Mouse (Mus musculus) E14TG2a.4 (cell line): ENCODE measurements around the gene Nkapl.

ENCODE experiments used
- CTCF ChIP-seq: conservative IDR thresholded peaks from 2 replicates; pipeline ENCODE4 v1.5.1; 2014; ENCODE audit warnings: low read length
- NANOG ChIP-seq: IDR thresholded peaks from 2 replicates; pipeline ENCODE4 v1.6.1; 2014; ENCODE audit warnings: borderline replicate concordance, low read length, mixed read lengths
- POU5F1 ChIP-seq: IDR thresholded peaks from 2 replicates; pipeline ENCODE4 v1.6.1; 2014; ENCODE audit warnings: low read length, borderline replicate concordance

DNA sequence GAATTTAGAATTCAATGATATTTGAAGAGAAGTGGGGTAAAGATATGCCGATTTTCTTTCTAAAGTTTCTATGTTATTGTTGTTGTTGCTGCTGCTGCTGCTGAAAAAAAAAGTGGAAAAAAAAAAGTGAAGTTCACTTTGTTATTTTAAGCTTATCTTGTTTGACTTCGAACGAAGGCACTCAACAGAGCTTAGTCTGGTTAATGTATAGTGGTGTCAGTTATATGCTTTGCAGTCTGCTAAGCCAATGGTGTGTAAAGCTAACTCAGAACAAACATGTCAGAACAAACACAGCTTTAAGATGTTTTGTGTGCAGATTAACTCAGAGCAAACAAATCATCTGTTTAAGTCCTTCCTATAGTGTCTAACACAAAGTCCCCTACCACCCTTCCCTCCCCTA lies 14.2 kb downstream of the Nkapl start:
- no peak for TF ChIP-seq CTCF
- TF ChIP-seq POU5F1: no peak
- no peak for TF ChIP-seq NANOG
